In the genomic region with DNA sequence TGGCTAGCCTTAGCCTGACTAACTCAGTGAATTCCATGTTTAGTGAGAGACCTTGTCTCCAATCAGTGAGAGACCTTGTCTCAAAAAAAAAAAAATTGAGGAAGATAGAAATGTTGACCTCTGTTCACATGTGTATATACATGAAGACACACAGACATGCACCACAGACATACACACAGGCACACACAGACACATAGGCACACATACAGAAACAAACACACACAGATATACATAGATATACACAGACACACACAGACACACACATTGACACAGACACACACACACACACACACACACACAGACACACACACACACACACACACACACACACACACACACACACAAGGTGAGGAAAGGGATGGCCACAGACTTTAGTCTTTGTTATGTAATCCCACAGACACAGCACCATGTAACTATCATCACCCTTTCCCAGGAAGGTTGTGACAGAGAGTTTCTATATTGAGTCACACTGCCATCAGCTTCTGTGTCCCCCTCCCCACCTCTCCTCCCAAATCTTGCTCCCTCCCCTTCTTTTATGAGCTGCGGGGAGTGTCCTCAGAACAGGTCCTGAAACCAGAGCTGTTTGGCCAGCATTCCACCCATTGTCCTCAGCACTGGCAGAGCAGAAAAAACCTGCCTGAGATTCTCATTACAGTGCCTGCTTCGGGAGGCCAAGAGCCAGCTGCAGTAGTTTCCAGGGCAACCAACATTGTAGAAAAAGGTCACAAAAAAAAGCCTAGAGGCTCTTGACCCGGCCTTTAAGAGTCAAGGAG, we compare ENCODE assay signal across 8 mouse cellular contexts.
DNase-seq lines count a peak whose midpoint lies in the region; ATAC-seq and TF ChIP-seq lines count a peak whose summit lies in the region.

No protein-coding gene starts in this region.

- no peaks in the 10 kb centered on the region for H3K27me3 ChIP-seq in liver, postnatal 0 days (ENCODE audit: insufficient read depth, low read length)
- H3K27me3 ChIP-seq in heart, postnatal 0 days (ENCODE audit: control insufficient read depth, insufficient read depth, low read length): no peaks in the 10 kb centered on the region
- no peaks in the 10 kb centered on the region for H3K27me3 ChIP-seq in lung, embryonic 15.5 days
- H3K27me3 ChIP-seq in stomach, postnatal 0 days (ENCODE audit: control insufficient read depth, insufficient read depth, low read length): no peaks in the 10 kb centered on the region

- TF ChIP-seq EP300 in liver, postnatal 0 days (IDR thresholded peaks at IDR 0.05; ENCODE audit: low read depth): no peak
- TF ChIP-seq EP300 in heart, postnatal 0 days (IDR thresholded peaks at IDR 0.05; ENCODE audit: low read depth): no peak
- no peak for TF ChIP-seq EP300 in stomach, postnatal 0 days (optimal IDR thresholded peaks at IDR 0.05)

- no peak for DNase-seq in liver, postnatal 0 days
- no peak for DNase-seq in liver
- DNase-seq in heart, postnatal 0 days (ENCODE audit: low spot score): peak; percentile 18
- no peak for DNase-seq in stomach, postnatal 0 days (ENCODE audit: low spot score)
- no peak for DNase-seq in adrenal gland, postnatal 25 days
- no peak for DNase-seq in urinary bladder, adult 18-20 months (ENCODE audit: low spot score in 2 of 2)
- DNase-seq in left cerebral cortex, postnatal 10 days (ENCODE audit: extremely low spot score in 1 of 2, low spot score in 2 of 2): no peak

- ATAC-seq in liver, postnatal 0 days: peak; percentile 53
- ATAC-seq in heart, postnatal 0 days (ENCODE audit: insufficient read depth, low read depth): peak; percentile 65; the same call in 1 of the 2 replicates
- ATAC-seq in lung, embryonic 15.5 days (ENCODE audit: borderline replicate concordance, extremely low read depth, low FRiP score, low TSS enrichment): peak; percentile 57; the same call in 1 of the 2 replicates
- ATAC-seq in stomach, postnatal 0 days (ENCODE audit: low FRiP score, low TSS enrichment): peak; percentile 70; the same call in 1 of the 2 replicates

- H3K4me3 ChIP-seq in liver, postnatal 0 days (ENCODE audit: low read depth, low read length): no peak overlapping the region
- H3K4me3 ChIP-seq in heart, postnatal 0 days (ENCODE audit: low read depth, low read length): no peak overlapping the region
- no peak overlapping the region for H3K4me3 ChIP-seq in lung, embryonic 15.5 days
- no peak overlapping the region for H3K4me3 ChIP-seq in stomach, postnatal 0 days (ENCODE audit: low read depth, low read length)

- H3K4me1 ChIP-seq in liver, postnatal 0 days (ENCODE audit: insufficient read depth): no peaks in the 10 kb centered on the region
- peaks cover 13% of the 10 kb centered on the region; the same call in 1 of the 2 replicates for H3K4me1 ChIP-seq in heart, postnatal 0 days (ENCODE audit: control insufficient read depth, insufficient read depth)
- peaks cover 10% of the 10 kb centered on the region; the same call in 1 of the 2 replicates for H3K4me1 ChIP-seq in lung, embryonic 15.5 days
- H3K4me1 ChIP-seq in stomach, postnatal 0 days (replicated peaks; ENCODE audit: control insufficient read depth, insufficient read depth): no peaks in the 10 kb centered on the region; the same call in 1 of the 2 replicates

- H3K36me3 ChIP-seq in liver, postnatal 0 days (replicated peaks; ENCODE audit: insufficient read depth, low read length): no peaks in the 10 kb centered on the region
- H3K36me3 ChIP-seq in heart, postnatal 0 days (replicated peaks; ENCODE audit: control insufficient read depth, insufficient read depth, low read length): no peaks in the 10 kb centered on the region
- no peaks in the 10 kb centered on the region for H3K36me3 ChIP-seq in lung, embryonic 15.5 days
- no peaks in the 10 kb centered on the region for H3K36me3 ChIP-seq in stomach, postnatal 0 days (ENCODE audit: control insufficient read depth, insufficient read depth, low read length)

- H3K9ac ChIP-seq in liver, postnatal 0 days (replicated peaks): no peak overlapping the region
- no peak overlapping the region for H3K9ac ChIP-seq in heart, postnatal 0 days (replicated peaks; ENCODE audit: low read depth, low read length)
- H3K9ac ChIP-seq in lung, embryonic 15.5 days: no peak overlapping the region
- no peak overlapping the region for H3K9ac ChIP-seq in stomach, postnatal 0 days (ENCODE audit: low read length)

- no peak overlapping the region for H3K27ac ChIP-seq in liver, postnatal 0 days (ENCODE audit: low read depth)
- H3K27ac ChIP-seq in heart, postnatal 0 days (ENCODE audit: low read depth): no peak overlapping the region
- peak overlapping the region; percentile 26; the same call in 1 of the 2 replicates for H3K27ac ChIP-seq in lung, embryonic 15.5 days
- H3K27ac ChIP-seq in stomach, postnatal 0 days (replicated peaks): peak overlapping the region; percentile 58

- H3K4me2 ChIP-seq in liver, postnatal 0 days (ENCODE audit: low read depth, low read length): no peak overlapping the region
- no peak overlapping the region for H3K4me2 ChIP-seq in heart, postnatal 0 days (ENCODE audit: low read depth, low read length)
- H3K4me2 ChIP-seq in lung, embryonic 15.5 days: no peak overlapping the region
- H3K4me2 ChIP-seq in stomach, postnatal 0 days (replicated peaks; ENCODE audit: low read depth): no peak overlapping the region

- WGBS in liver, postnatal 0 days (ENCODE audit: insufficient replicate concordance): 25% methylated on average over 3 of the region's 3 CpGs
- WGBS in heart, postnatal 0 days: 8% methylated on average over 3 of the region's 3 CpGs
- WGBS in lung, embryonic 15.5 days: 6% methylated on average over 3 of the region's 3 CpGs
- 3% methylated on average over 3 of the region's 3 CpGs for WGBS in stomach, postnatal 0 days

- no peaks in the 10 kb centered on the region for H3K9me3 ChIP-seq in liver, postnatal 0 days (ENCODE audit: low read length)
- no peaks in the 10 kb centered on the region for H3K9me3 ChIP-seq in heart, postnatal 0 days (replicated peaks; ENCODE audit: control insufficient read depth, low read length)
- H3K9me3 ChIP-seq in lung, embryonic 15.5 days: no peaks in the 10 kb centered on the region
- no peaks in the 10 kb centered on the region for H3K9me3 ChIP-seq in stomach, postnatal 0 days (ENCODE audit: control insufficient read depth, low read length)

- intact Hi-C loops in left cerebral cortex, postnatal 10 days (cut with DNase I): no loop called here

- no peak for TF ChIP-seq CTCF in liver, postnatal 0 days (IDR thresholded peaks at IDR 0.05; ENCODE audit: low read depth)
- no peak for TF ChIP-seq CTCF in heart, postnatal 0 days (IDR thresholded peaks at IDR 0.05; ENCODE audit: low read depth)
- TF ChIP-seq CTCF in stomach, postnatal 0 days (IDR thresholded peaks at IDR 0.05; ENCODE audit: low read depth): no peak

Comparison
In these comparisons a context has a peak if more than half of its experiments do, and no peak if none do; other contexts are left out.
1. H3K27ac ChIP-seq: peak in lung, embryonic 15.5 days (single experiment) and stomach, postnatal 0 days (single experiment); none in liver, postnatal 0 days (single experiment) and heart, postnatal 0 days (single experiment).
2. Peak in every context shown above with its lines, with median percentiles within 50 percentile points of each other: ATAC-seq.